Mouse (Mus musculus) kidney, postnatal 10 days (tissue): Measurements from ENCODE around the gene 1700029F12Rik.

Experiments
- DNase-seq: peaks from one replicate; pipeline ENCODE4 v3.0.0; 2021; ENCODE audit warnings: mixed read lengths

1700029F12Rik gene

GRCm38 (mm10) chr13:97021906-97022305 lies 12.3 kb downstream of the 1700029F12Rik start:
- DNase-seq = no peak

- DNase-seq = peak; percentile 12
These were observed 14.0 kb downstream of the 1700029F12Rik start for GRCm38 (mm10) chr13:97020122-97020521.

- no peak for DNase-seq
These were observed 16.5 kb downstream of the 1700029F12Rik start for GRCm38 (mm10) chr13:97017711-97018110.

- no peak for DNase-seq
These were observed 19.8 kb downstream of the 1700029F12Rik start for GRCm38 (mm10) chr13:97014366-97014765.

DNA sequence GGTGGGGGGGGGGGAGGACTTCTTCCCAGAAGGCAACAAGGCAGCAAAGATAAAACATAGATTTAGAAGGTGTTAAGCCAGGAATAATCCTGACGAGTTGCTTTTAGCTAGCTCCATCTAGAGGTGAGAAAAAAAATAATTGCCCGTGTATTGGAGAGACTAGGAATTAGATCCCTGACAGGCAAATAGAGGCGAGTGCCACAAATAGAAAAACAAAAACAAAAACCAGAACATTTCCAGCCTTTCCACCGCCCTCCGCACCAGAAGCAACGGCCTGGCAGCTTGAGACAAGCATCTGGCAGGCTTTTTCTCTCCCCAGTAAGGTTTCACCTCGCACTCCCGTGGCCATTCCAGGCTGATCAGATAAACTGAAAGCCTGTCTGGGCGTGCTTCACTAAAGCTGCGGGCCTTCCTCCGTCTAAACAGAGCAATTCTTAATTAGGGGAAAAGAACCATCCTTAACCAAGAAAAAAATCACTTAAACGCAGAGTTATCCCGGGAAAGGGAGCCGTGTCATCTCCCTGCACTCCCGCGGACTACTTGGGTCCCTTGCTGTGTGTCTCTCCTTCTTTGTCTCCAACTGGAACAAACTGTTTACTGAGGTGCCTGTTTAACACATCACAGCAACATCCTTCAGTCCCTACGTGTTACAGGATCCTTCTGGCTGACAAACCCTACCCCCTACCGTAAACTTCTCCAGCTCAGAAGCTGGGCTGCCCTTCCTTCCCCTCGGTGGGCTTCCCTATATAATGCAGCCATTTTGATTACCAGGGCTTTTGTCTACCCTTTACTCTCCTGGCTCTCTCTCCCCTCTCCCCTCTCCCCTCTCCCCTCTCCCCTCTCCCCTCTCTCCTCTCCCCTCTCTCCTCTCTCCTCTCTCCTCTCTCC lies 25.7 kb downstream of the 1700029F12Rik start:
- DNase-seq = no peak

- DNase-seq = no peak
These were observed 26.5 kb downstream of the 1700029F12Rik start for GRCm38 (mm10) chr13:97007501-97008265.

DNA sequence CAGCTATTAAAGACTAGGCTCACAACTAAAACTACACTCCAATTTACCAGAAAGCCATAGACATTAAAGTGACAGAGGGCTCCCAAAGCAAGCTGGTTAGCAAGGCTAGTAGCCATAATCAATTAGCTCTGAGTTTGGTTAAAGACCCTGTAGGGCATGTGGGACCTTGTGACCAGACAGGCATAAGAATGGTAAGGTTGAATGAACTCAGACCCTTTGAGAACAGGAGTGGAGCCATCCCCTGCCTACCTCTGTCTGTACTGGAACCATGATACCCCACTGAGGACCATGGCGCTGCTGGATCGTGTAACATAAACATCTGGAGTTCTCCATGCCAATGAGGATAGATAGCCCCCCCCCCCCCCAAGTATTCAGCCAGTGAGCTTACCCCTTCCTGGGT lies 27.4 kb downstream of the 1700029F12Rik start:
- DNase-seq = no peak

GRCm38 (mm10) chr13:96997080-96997479 lies 37.1 kb downstream of the 1700029F12Rik start:
- DNase-seq = no peak

- no peak for DNase-seq
These were observed 38.9 kb downstream of the 1700029F12Rik start for GRCm38 (mm10) chr13:96995243-96995642.

- peak; percentile 23 for DNase-seq
These were observed 40.7 kb downstream of the 1700029F12Rik start for GRCm38 (mm10) chr13:96993291-96993989.

DNA sequence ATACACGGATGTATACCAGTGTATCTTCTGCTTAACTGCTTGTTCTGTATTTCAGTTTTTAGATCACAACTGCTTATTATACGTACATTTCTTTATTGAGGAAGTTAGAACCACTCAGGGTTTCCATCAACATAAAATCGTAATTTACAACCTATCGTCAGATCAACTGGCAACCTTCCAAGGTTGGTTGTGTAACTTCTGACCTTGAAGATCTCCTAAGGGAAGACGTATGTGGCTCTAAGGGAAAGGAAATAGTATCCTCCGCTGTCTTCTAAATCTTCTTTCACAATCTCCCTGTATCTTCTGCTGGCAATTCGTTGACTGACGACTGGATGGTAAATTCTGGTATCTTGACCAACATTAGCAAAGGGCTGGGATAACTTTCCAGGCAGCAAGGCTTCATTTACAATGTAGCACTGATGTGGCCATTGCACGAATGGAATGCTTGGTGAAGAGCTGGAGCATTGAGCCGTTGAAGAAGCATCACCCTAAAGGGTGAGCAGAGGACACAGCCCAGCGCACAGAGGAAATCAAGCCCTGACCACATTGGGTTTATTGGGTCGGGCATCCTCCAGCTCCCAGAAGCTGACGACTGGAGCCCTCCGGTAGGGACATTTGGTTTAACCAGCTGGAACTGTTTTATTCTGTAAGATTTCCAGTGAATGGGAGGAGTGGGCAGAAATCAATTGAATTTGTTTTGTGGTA lies 43.4 kb downstream of the 1700029F12Rik start:
- DNase-seq = no peak

- DNase-seq = no peak
These were observed 44.1 kb downstream of the 1700029F12Rik start for GRCm38 (mm10) chr13:96990045-96990444.

GRCm38 (mm10) chr13:96989129-96989528 lies 45.0 kb downstream of the 1700029F12Rik start:
- DNase-seq = no peak

- DNase-seq = no peak
These were observed 48.4 kb downstream of the 1700029F12Rik start for GRCm38 (mm10) chr13:96985599-96986275.

- DNase-seq = no peak
These were observed 49.5 kb downstream of the 1700029F12Rik start for GRCm38 (mm10) chr13:96984688-96985087.

DNA sequence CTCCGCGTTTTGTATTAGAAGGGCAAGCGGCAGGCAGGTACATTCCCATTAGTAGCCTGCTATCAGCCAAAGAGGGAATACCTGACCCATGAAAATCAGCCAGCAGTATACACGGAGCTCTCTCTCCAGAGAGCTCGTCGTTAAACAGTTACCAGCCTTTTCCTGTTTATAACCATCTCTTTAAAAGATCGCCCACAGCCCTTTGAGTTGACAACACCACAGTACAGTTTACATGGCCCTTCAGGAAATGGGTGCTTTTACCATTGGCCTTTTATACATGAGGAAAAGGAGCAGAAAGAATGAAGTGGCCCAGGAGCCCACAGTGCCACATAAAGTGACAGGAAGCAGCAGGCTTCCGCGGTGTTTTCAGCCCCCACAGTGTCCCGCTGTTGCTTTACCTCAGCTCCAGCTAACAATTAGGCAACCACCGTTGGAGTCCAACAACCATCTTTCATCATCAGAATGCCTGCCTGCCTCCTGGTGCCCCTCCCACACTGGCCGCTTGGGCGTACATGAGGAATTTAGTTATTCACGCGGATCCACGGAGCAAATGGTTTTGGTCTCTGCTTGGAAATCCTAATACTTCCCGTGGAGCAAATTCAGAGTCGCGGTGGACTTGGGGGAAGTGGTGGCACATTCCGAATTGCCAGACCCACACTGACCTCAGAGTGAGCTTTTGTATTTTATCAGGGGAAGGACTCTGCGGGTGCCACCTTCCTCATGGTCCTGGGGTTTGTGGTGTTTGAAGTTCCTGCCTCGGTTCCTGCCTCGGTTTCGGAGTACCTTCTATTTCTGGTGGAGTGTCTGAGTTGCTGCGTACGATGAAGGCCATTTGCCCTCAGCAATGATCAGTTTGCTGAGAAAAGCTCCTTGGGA lies 50.7 kb downstream of the 1700029F12Rik start:
- DNase-seq = peak; percentile 55

DNA sequence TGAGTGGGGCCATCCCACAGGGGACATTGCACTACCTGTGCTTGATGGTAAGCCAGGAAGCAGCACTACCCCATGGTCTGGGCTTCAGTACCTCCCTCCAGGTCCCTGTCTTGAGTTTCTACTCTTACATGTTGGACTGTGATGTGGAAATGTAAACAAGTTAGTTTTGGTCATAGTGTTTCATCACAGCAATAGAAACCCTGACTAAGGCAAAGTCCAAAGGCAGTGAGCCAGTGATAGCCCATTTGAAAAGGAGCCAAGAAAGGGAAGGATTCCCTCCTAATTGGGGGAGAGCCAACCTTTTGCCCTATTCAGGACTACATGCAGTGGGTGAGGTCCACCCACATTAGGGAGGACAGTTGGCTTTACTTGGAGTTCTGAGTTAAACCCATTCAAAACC lies 53.6 kb downstream of the 1700029F12Rik start:
- no peak for DNase-seq

- DNase-seq = no peak
These were observed 57.1 kb downstream of the 1700029F12Rik start for GRCm38 (mm10) chr13:96976986-96977595.

GRCm38 (mm10) chr13:96973318-96973717 lies 60.8 kb downstream of the 1700029F12Rik start:
- no peak for DNase-seq
